ENCODE assay signal across 8 mouse cellular contexts in genomic region chr3:142474349-142474983, GRCm38 (mm10). TPM values are rescaled to one million over a fixed set of nuclear protein-coding genes. Genes with fewer than 3 reads are reported as not detected.
DNase-seq lines count a peak whose midpoint lies in the region; ATAC-seq and TF ChIP-seq lines count a peak whose summit lies in the region.

No protein-coding gene starts in this region.

- no peaks in the 10 kb centered on the region for H3K36me3 ChIP-seq in lung, postnatal 0 days (ENCODE audit: insufficient read depth, low read length)
- no peaks in the 10 kb centered on the region for H3K36me3 ChIP-seq in splenic B cell, adult 2 months (ENCODE audit: control insufficient read depth, insufficient read depth, low read length, poor library complexity, severe bottlenecking)

- no peak overlapping the region for H3K27ac ChIP-seq in cerebellum, adult 2 months (ENCODE audit: insufficient read depth, low read length)
- no peak overlapping the region for H3K27ac ChIP-seq in cortical plate, adult 2 months (ENCODE audit: insufficient read depth, low read length)
- no peak overlapping the region for H3K27ac ChIP-seq in lung, postnatal 0 days (ENCODE audit: low read length)

- ATAC-seq in hematopoietic stem cell, adult 5-6 weeks (replicated peaks in 1 of 2; ENCODE audit: insufficient read depth in 1 of 2, low FRiP score in 2 of 2, low TSS enrichment in 1 of 2, low read depth in 1 of 2, poor library complexity in 2 of 2, severe bottlenecking in 2 of 2) = peak; percentile 66 to 71
- no peak for ATAC-seq in lung, postnatal 0 days

- H3K9ac ChIP-seq in lung, postnatal 0 days (replicated peaks; ENCODE audit: low read depth) = no peak overlapping the region

- WGBS in cerebellum, adult 2 months = 21% methylated on average over 11 of the region's 11 CpGs
- WGBS in lung, postnatal 0 days = 14% methylated on average over 11 of the region's 11 CpGs

- no peak overlapping the region for H3K4me2 ChIP-seq in lung, postnatal 0 days (replicated peaks; ENCODE audit: low read depth, low read length)

- no peaks in the 10 kb centered on the region for H3K9me3 ChIP-seq in lung, postnatal 0 days (ENCODE audit: low read length)

- TF ChIP-seq CTCF in cerebellum, adult 2 months (IDR thresholded peaks at IDR 0.05; ENCODE audit: borderline replicate concordance, insufficient read depth, low read depth, low read length) = peak; percentile 59
- peak; percentile 67 for TF ChIP-seq CTCF in cortical plate, adult 2 months (IDR thresholded peaks at IDR 0.05; ENCODE audit: extremely low read depth, insufficient read depth, low read length)
- peak; percentile 89 for TF ChIP-seq CTCF in lung, postnatal 0 days (IDR thresholded peaks at IDR 0.05)

- TF ChIP-seq EP300 in lung, postnatal 0 days (IDR thresholded peaks at IDR 0.05) = no peak

- no peak for DNase-seq in cerebellum, adult 2 months
- no peak for DNase-seq in cerebellum, adult 8-10 months
- peak; percentile 75 for DNase-seq in A20 (ENCODE audit: low read depth, low spot score)
- peak; percentile 81 for DNase-seq in lung, postnatal 0 days (ENCODE audit: low spot score)
- DNase-seq in splenic B cell, adult 2 months (ENCODE audit: low read depth, low spot score) = peak; percentile 63
- DNase-seq in gastrocnemius, postnatal 25 days = no peak

- H3K4me3 ChIP-seq in cerebellum, adult 2 months (replicated peaks; ENCODE audit: insufficient read depth, low read depth, low read length) = no peak overlapping the region
- no peak overlapping the region for H3K4me3 ChIP-seq in cortical plate, adult 2 months (ENCODE audit: insufficient read depth, low read length)
- H3K4me3 ChIP-seq in lung, postnatal 0 days (ENCODE audit: low read depth, low read length) = no peak overlapping the region

- H3K4me1 ChIP-seq in cerebellum, adult 2 months (ENCODE audit: control insufficient read depth, insufficient read depth, low read length) = no peaks in the 10 kb centered on the region
- H3K4me1 ChIP-seq in cortical plate, adult 2 months (ENCODE audit: control insufficient read depth, insufficient read depth, low read length) = no peaks in the 10 kb centered on the region
- H3K4me1 ChIP-seq in lung, postnatal 0 days (ENCODE audit: insufficient read depth, low read depth, low read length) = no peaks in the 10 kb centered on the region

- no peaks in the 10 kb centered on the region for H3K27me3 ChIP-seq in cerebellum, adult 2 months (ENCODE audit: control insufficient read depth, insufficient read depth, low read length)
- no peaks in the 10 kb centered on the region for H3K27me3 ChIP-seq in lung, postnatal 0 days (replicated peaks; ENCODE audit: insufficient read depth, low read length)
- H3K27me3 ChIP-seq in splenic B cell, adult 2 months (ENCODE audit: control insufficient read depth, insufficient read depth, low read length, poor library complexity, severe bottlenecking) = no peaks in the 10 kb centered on the region

- TF ChIP-seq POLR2A in cerebellum, adult 2 months (IDR thresholded peaks at IDR 0.05; ENCODE audit: borderline replicate concordance, insufficient read depth, low read length) = no peak
- TF ChIP-seq POLR2A in cortical plate, adult 2 months (IDR thresholded peaks at IDR 0.05; ENCODE audit: extremely low read depth, insufficient read depth, low read length) = no peak

RNA-seq across cellular contexts. Expression of gene Gbp5, which starts 19.3 kb away (rescaled TPM):
- polyA plus RNA-seq in cerebellum, adult 2 months (2012; rRNA removed) = 1.7 and 2.4 TPM in 2 replicates
- 2.5 and 3.0 TPM in 2 replicates for polyA plus RNA-seq in cortical plate, adult 2 months (2012; rRNA removed)
- 18.6 and 24.2 TPM in 2 replicates for total RNA-seq in hematopoietic stem cell, adult 5-6 weeks (2017)
- 0.27 and 0.44 TPM in 2 replicates for polyA plus RNA-seq in lung, postnatal 0 days (2015; fragmentation: Nextera tagmentation; extraction: Ambion mirVana)
- 1 to 10 TPM; 2.1 to 3.2 TPM for total RNA-seq in gastrocnemius, postnatal 25 days (2021)

RNA-seq across cellular contexts. Expression of gene Gbp7, which starts 55.7 kb away (rescaled TPM):
- 1.5 and 1.7 TPM in 2 replicates for polyA plus RNA-seq in cerebellum, adult 2 months (2012; rRNA removed)
- polyA plus RNA-seq in cortical plate, adult 2 months (2012; rRNA removed) = 2.2 and 2.9 TPM in 2 replicates
- 61.7 and 63.0 TPM in 2 replicates for total RNA-seq in hematopoietic stem cell, adult 5-6 weeks (2017)
- 12.6 and 15.6 TPM in 2 replicates for polyA plus RNA-seq in lung, postnatal 0 days (2015; fragmentation: Nextera tagmentation; extraction: Ambion mirVana)
- total RNA-seq in gastrocnemius, postnatal 25 days (2021) = 10 to 100 TPM in 1 of 2 experiments, 1 to 10 TPM in 1; 8.8 to 14.1 TPM

Comparison
In these comparisons a context has a peak if more than half of its experiments do, and no peak if none do; other contexts are left out.
1. DNase-seq: peak in A20 (single experiment), lung, postnatal 0 days (single experiment) and splenic B cell, adult 2 months (single experiment); none in cerebellum, adult 2 months (0 of 2), cerebellum, adult 8-10 months (single experiment) and gastrocnemius, postnatal 25 days (single experiment).
2. Peak in every context shown above with its lines, with median percentiles within 50 percentile points of each other: CTCF ChIP-seq.